Mouse (Mus musculus): ENCODE data around the gene Prr5.

Gene Prr5

GRCm38 (mm10) chr15:84668938-84669747 lies at the start of gene Prr5:
Gene Prr5 (plus strand): TSS chr15:84669620.
- DNase-seq (ENCODE audit: low read depth, low spot score) = no peak

- no peak for DNase-seq (ENCODE audit: low read depth, low spot score)
Observed at GRCm38 (mm10) chr15:84620028-84620427, 49.4 kb upstream of the Prr5 start.

GRCm38 (mm10) chr15:84621722-84622428 lies 47.5 kb upstream of the Prr5 start:
- DNase-seq (ENCODE audit: low read depth, low spot score) = peak; percentile 97

GRCm38 (mm10) chr15:84624870-84625269 lies 44.5 kb upstream of the Prr5 start:
- DNase-seq (ENCODE audit: low read depth, low spot score) = no peak

- DNase-seq (ENCODE audit: low read depth, low spot score) = no peak
Observed at GRCm38 (mm10) chr15:84625712-84626414, 43.6 kb upstream of the Prr5 start.

GRCm38 (mm10) chr15:84627308-84627707 lies 42.1 kb upstream of the Prr5 start:
- DNase-seq (ENCODE audit: low read depth, low spot score) = peak; percentile 51

GRCm38 (mm10) chr15:84629680-84630079 lies 39.7 kb upstream of the Prr5 start:
- peak; percentile 81 for DNase-seq (ENCODE audit: low read depth, low spot score)

- DNase-seq (ENCODE audit: low read depth, low spot score) = peak; percentile 88
Observed at GRCm38 (mm10) chr15:84631560-84631959, 37.9 kb upstream of the Prr5 start.

GRCm38 (mm10) chr15:84634361-84634760 lies 35.1 kb upstream of the Prr5 start:
- no peak for DNase-seq (ENCODE audit: low read depth, low spot score)

- DNase-seq (ENCODE audit: low read depth, low spot score) = no peak
Observed at GRCm38 (mm10) chr15:84638405-84638804, 31.0 kb upstream of the Prr5 start.

GRCm38 (mm10) chr15:84639072-84639450 lies 30.4 kb upstream of the Prr5 start:
- DNase-seq (ENCODE audit: low read depth, low spot score) = no peak

- no peak for DNase-seq (ENCODE audit: low read depth, low spot score)
Observed at GRCm38 (mm10) chr15:84639451-84640136, 29.8 kb upstream of the Prr5 start.

GRCm38 (mm10) chr15:84640722-84641121 lies 28.7 kb upstream of the Prr5 start:
- no peak for DNase-seq (ENCODE audit: low read depth, low spot score)

- no peak for DNase-seq (ENCODE audit: low read depth, low spot score)
Observed at GRCm38 (mm10) chr15:84641127-84641526, 28.3 kb upstream of the Prr5 start.

- DNase-seq (ENCODE audit: low read depth, low spot score) = no peak
Observed at GRCm38 (mm10) chr15:84641948-84642347, 27.5 kb upstream of the Prr5 start.

GRCm38 (mm10) chr15:84643178-84643577 lies 26.2 kb upstream of the Prr5 start:
- no peak for DNase-seq (ENCODE audit: low read depth, low spot score)

GRCm38 (mm10) chr15:84651481-84651880 lies 17.9 kb upstream of the Prr5 start:
- no peak for DNase-seq (ENCODE audit: low read depth, low spot score)

GRCm38 (mm10) chr15:84653151-84653550 lies 16.3 kb upstream of the Prr5 start:
- DNase-seq (ENCODE audit: low read depth, low spot score) = no peak

- peak; percentile 91 for DNase-seq (ENCODE audit: low read depth, low spot score)
Observed at GRCm38 (mm10) chr15:84653979-84654966, 15.1 kb upstream of the Prr5 start.

- DNase-seq (ENCODE audit: low read depth, low spot score) = no peak
Observed at GRCm38 (mm10) chr15:84654975-84655374, 14.4 kb upstream of the Prr5 start.

- DNase-seq (ENCODE audit: low read depth, low spot score) = peak; percentile 44
Observed at GRCm38 (mm10) chr15:84656689-84657088, 12.7 kb upstream of the Prr5 start.

Data from ZHBTc4 (cell line).